Mouse (Mus musculus) mouse trophoblast stem cell (cell line): ENCODE measurements around the gene Gm10972.
"Not testable (repeated sequence)": the region's sequence is repeated elsewhere in the genome, so short reads cannot be mapped to it uniquely, and the experiment has no call there.

ENCODE experiments used
- in situ Hi-C, 2 experiments: fragments of 300-500 bp; cut with MseI, MboI; formaldehyde crosslinking; loops; 2 replicates in 1 of 2; 3 replicates in 1 of 2; pipeline ENCODE4 v1.15.1; 2025

The Gm10972 gene

DNA sequence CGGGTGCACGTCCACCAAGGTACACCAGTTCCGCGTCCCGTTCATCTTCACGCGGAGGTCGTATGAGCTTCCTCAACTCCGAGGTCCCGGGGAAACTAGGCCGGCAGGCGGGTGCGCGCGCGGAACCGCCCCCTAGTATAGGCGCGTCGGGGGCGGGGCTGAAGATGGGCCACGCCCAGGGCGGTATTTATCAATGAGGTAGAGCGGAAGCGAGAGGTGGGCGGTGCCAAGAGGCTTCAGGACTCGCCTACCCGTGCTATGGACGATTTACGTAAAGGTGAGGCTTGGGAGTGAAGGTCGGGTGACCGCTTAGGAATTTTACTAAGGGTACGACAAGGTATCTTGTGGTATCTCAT lies 15.8 kb downstream of the Gm10972 start, which contains the start of gene Tuft1:
Gene Tuft1, minus strand, starts transcription at position 133 of the 356 bp plus-strand sequence.
- in situ Hi-C loops: not testable (repeated sequence)

- in situ Hi-C loops: not testable (repeated sequence)
Observed at GRCm38 (mm10) chr3:94659142-94659748, 16.3 kb downstream of the Gm10972 start.

- in situ Hi-C loops: not testable (repeated sequence)
Observed at GRCm38 (mm10) chr3:94660841-94661240, 17.9 kb downstream of the Gm10972 start.

DNA sequence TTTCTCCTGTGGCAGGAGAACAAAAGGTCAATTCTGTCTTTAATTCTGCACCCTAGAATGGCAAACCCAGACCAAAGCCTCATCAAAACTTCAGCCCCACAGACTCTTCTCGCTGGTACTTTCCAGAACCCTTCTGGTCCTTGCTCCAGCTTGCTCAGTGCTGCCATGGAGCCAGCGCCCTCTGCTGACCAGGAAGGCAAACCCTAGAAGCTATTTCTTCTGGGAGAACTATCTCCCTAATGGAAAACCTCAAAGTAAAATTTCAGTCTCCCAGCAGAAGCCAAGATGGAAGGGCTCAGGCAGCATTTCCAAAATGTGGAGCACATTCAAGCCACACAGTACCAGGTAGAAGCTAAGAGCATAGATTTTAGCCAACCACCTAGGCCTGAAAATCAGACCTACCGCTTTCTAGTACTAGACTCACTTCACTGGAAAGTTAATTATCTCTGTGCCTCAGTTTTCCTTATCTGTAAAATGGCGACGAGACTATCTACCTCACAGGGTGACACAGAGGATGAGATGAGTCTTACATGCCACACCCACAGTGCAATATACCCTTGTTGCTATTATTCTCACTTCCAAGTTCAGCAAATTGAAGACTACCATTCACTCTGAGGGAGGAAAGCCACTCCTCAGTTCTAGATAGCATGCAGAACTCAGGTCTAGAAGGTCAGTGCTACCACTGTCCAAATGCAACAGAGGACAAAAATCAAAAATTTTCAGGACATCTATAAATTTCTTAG lies 22.3 kb downstream of the Gm10972 start:
- in situ Hi-C loops: not testable (repeated sequence)

- in situ Hi-C loops: not testable (repeated sequence)
Observed at GRCm38 (mm10) chr3:94665896-94666295, 23.0 kb downstream of the Gm10972 start.

- in situ Hi-C loops: not testable (repeated sequence)
Observed at GRCm38 (mm10) chr3:94675101-94675500, 32.2 kb downstream of the Gm10972 start.

- in situ Hi-C loops: no loop called here
Observed at GRCm38 (mm10) chr3:94679351-94679841, 36.5 kb downstream of the Gm10972 start.

GRCm38 (mm10) chr3:94680032-94680431 lies 37.1 kb downstream of the Gm10972 start:
- in situ Hi-C loops: not testable (repeated sequence)

GRCm38 (mm10) chr3:94680783-94681182 lies 37.9 kb downstream of the Gm10972 start:
- in situ Hi-C loops: no loop called here

DNA sequence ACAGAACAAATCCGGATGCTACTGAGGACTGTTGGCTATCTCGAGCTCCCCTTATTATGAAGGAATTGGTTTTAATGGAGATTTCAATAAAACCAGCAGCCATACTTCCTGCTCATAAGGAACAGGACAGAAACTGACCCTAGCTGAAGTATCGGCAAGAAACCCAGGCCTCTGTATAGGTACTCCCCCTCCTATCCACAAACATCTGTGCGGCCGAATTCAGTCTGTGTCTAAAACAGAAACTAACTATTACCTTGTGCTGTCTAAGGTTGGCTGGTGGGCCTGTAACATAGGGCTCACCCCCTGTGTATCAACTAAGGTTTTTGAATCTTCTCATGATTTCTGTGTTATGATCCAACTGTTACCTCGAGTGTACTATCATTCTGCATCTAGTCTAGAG lies 40.7 kb downstream of the Gm10972 start:
- in situ Hi-C loops: no loop called here

GRCm38 (mm10) chr3:94685989-94686772 lies 43.3 kb downstream of the Gm10972 start:
- in situ Hi-C loops: not testable (repeated sequence)

DNA sequence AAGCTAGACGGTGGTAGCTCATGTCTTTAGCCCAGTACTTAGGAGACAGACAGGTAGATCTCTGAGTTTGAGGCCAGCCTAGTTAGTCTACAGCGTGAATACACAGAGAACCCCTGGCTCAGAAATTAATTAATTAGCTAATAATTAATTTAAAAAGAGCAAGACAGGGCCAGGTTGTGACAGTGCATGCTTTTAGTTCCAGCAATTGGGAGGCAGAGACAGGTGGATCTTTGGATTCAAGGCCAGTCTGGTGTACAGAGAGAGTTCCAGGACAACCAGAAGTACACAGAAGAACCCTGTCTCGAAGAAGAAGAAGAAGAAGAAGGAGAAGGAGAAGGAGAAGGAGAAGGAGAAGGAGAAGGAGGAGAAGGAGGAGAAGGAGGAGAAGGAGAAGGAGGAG lies 45.8 kb downstream of the Gm10972 start:
- in situ Hi-C loops: not testable (repeated sequence)

DNA sequence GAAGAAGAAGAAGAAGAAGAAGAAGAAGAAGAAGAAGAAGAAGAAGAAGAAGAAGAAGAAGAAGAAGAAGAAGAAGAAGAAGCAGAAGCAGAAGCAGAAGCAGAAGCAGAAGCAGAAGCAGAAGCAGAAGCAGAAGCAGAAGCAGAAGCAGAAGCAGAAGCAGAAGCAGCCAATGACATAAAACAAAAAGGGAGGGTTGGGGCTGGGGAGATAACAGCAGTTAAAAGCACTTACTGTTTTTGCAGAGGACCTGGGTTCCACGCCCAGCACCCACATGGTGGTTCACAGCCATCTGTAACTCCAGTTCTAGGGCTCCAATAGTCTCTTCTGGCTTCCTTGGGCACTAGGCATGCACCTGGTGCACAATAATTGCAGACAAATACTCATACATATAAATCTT lies 46.3 kb downstream of the Gm10972 start:
- in situ Hi-C loops: not testable (repeated sequence)

GRCm38 (mm10) chr3:94690162-94690561 lies 47.2 kb downstream of the Gm10972 start:
- in situ Hi-C loops: not testable (repeated sequence)

GRCm38 (mm10) chr3:94690616-94691247 lies 47.8 kb downstream of the Gm10972 start:
- in situ Hi-C loops: no loop called here

- in situ Hi-C loops: not testable (repeated sequence)
Observed at GRCm38 (mm10) chr3:94691694-94692093, 48.8 kb downstream of the Gm10972 start.
